Mouse (Mus musculus) megakaryocyte, adult 5-6 weeks (primary cell): ENCODE measurements around the gene Tmem240. TPM values are rescaled to one million over a fixed set of nuclear protein-coding genes. Genes with fewer than 3 reads are reported as not detected.
A peak's percentile ranks its signal among the peaks of the same experiment; 100 is the strongest.
"Not testable (repeated sequence)": the region's sequence is repeated elsewhere in the genome, so short reads cannot be mapped to it uniquely, and the experiment has no call there.

Source experiments
- ATAC-seq: 2 replicates; pipeline ENCODE4 v1.8.0; 2016; ENCODE audit warnings: mild to moderate bottlenecking, inconsistent platforms; ENCODE audit not compliant: poor library complexity, severe bottlenecking
- total RNA-seq, 2 experiments: library from RNA; stranded (forward) in 1 of 2; stranded (reverse) in 1 of 2; fragments of 153-499, 151-499 nt in 1 of 2; fragments of 221-1000, 200-1000 nt in 1 of 2; gene quantifications; 2 replicates each; pipeline versions ENCODE4 v1.2.3 to v1.2.4; 2015 to 2017

The Tmem240 gene
- total RNA-seq, 2 experiments from 2014 or later: 0.09 to 0.18 TPM

- ATAC-seq: peak; percentile 93
Measured at GRCm38 (mm10) chr4:155769880-155770512, 35.4 kb downstream of the Tmem240 start.

GRCm38 (mm10) chr4:155770626-155771025 is 36.0 kb downstream of the Tmem240 start:
- ATAC-seq: no peak

DNA sequence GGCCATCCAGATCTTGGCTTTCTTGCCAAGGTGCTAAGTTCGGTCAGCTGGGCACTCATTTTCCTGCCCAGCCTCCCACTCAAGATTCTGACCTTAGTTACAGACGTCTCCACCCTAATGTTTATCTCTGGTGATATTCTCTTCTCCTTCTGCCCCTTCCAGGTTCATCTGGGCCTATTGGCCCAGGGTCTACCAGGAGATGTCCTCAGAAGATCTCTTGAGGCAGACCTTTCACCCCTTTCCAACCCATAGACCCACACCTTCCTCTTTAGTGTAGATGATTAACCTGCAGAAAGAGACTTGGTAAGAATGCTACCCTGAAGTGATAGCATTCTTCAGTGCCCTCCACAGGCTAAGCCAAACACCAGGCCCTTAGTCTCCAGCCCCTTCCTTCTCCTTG is 37.1 kb downstream of the Tmem240 start:
- ATAC-seq: no peak

DNA sequence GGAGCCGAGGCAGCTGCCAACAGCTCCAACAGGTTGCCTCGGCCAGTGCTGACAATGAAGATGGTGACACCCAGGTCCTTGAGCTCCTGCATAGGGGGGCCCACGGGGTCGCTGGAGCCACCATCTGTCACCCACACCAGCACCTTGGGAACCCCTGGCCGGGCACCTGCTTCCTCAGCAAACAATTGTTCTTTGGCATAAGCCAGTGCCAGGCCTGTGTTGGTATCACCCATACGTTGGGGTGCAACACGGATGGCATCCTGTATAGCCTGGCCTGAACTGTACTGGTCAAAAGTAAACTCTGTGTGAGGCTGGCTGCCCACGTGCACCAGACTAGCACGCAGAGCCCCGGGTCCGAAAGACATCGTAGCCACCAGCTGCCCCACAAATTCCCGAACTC is 38.2 kb downstream of the Tmem240 start:
- no peak for ATAC-seq

- ATAC-seq: no peak
Measured at GRCm38 (mm10) chr4:155773335-155774078, 38.9 kb downstream of the Tmem240 start.

GRCm38 (mm10) chr4:155774280-155774754 is 39.7 kb downstream of the Tmem240 start, which contains the start of gene Vwa1:
Gene Vwa1 (minus strand): TSS chr4:155774698.
- ATAC-seq: peak; percentile 58

GRCm38 (mm10) chr4:155774971-155775740 is 40.6 kb downstream of the Tmem240 start:
- peak; percentile 51 for ATAC-seq

DNA sequence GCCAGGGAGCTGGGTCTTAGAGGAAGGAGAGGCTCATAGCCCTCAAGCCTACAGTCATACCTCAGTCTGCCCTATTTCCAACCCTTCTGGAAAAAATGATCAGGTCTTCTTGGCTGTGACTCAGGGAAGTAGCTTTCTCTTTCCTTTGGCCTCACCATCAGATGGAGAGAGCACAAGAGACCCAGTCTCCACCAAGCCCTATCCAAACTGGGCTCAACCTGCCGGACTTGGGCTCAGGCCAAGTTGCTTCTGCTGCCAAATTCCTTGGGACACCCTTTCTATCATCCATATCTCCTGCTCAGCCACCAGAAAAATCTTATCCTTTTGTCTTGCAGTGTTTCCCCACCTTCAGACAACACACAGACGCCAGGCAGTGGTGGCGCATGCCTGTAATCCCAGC is 41.3 kb downstream of the Tmem240 start:
- ATAC-seq: no peak

DNA sequence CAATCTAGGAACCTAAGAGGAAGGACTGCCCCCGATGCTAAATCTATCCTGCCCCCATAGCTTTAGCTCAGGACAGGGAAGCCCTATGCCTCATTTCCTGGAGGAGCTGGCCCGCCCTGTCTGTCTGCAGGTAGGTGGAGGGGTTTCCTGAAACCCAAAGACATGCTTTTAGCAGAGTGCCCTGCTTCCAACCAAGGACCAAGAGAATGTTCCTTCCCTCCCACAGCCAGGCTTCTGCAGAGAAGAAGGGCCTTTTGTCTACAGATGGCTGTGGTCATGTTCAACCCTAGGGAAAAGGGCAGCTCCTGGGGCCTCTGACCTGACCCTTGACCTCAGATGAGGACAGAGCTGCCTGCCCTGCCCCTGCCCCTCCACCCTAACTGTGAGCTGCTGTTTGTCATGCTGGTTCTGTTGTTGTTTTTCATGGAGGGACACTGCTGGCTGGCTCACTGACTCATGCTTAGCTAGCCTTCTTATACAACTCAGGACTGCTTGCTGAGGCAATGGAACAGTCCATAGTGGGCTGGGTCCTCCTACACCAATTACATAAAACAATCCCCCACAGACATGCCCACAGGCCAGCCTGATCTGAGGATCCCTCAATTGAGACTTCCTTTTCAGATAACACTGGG is 42.2 kb downstream of the Tmem240 start:
- no peak for ATAC-seq

DNA sequence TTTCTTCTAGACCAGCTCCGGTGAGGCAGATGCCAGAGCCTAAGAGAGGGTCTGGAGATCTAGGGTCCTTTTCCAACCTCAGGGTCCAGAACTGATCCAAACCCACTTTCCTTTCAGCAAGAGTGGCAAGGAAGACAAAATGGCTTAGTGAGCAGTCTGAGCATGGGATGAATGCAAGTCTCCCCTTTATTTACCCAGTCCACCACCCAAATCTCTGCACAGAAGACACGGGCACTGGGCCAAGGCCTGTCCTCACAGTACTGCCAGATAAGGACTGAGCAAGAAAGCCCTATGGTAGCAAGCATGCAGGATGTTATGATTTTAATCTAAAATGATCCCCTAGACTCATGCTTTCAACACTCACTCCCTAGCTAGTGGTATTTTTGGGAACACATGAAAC is 43.2 kb downstream of the Tmem240 start:
- no peak for ATAC-seq

DNA sequence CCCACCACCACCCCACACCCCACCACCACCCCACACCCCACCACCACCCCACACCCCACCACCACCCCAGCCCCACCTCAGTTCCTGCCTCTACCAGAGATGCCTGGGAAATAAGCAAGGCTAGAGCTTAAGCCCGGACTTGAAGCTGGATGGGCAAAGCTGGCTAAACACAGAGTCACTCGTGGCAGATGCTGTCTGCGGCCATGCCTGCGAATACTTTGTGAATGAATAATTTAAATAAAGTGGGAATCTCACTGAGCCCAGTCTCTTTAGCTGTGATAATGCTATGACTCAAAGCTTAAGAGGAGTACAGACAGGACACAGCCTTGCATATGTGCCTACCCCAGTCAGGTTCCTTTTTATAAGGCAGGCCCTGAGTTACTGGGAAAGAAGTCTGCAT is 44.9 kb downstream of the Tmem240 start:
- ATAC-seq: no peak

GRCm38 (mm10) chr4:155780895-155781294 is 46.3 kb downstream of the Tmem240 start:
- no peak for ATAC-seq

DNA sequence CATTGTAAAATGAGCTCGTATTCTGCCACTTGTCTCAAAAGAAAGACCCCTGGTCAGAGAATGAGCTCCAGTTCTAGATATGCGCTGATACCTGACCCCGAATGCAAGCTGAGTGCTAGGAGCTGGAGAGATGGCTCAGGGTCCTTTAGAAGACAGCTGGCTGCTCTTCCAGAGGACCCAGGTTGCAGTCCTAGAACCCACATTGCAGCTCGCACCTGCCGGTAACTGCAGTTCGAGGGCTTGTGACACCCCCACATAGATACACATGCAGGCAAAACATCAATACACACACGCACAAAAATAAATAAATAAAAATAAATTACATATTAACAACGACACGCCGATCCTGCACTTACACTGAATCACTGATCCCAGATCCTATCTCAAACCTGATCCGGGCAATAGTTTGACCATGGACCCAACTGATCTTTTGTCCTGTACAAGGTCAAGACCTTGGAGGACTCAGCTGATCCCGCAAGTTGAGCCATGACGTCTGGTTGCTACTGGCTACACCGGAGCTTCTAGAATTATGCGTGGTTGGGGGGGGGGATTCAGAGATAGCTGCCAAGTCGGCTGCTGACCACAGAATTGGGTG is 49.0 kb downstream of the Tmem240 start:
- ATAC-seq: no peak

DNA sequence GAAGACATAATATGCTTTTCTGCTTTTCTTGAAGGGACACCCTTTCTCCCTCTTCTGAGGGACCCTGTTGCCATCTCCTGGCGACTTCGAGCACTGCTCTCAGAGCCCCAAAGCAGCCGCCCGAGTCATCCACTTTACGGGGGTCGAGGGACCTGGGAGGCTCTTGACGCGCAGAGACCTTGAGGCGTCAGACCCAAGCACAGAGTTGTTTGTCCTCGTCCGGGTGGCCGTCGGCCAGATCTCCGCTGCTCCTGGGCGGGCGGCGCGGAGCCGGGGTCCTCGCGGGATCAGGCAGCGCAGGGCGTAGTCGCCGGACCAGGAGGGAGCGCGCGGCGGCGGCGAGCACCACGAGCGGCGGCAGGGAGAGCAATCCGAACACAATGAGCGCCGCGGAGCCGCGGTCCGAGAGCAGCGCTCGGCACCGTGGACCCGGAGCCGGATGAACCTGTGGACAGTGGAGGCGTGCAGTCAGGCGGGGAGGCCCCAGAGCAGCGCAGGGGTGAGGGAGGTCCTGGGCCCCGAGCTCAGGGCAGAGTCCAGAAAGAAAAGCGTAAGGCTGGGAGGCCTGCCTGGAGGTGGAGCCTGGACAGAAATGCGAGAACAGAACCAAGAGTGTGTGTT is 49.6 kb downstream of the Tmem240 start:
- ATAC-seq: peak; percentile 80

DNA sequence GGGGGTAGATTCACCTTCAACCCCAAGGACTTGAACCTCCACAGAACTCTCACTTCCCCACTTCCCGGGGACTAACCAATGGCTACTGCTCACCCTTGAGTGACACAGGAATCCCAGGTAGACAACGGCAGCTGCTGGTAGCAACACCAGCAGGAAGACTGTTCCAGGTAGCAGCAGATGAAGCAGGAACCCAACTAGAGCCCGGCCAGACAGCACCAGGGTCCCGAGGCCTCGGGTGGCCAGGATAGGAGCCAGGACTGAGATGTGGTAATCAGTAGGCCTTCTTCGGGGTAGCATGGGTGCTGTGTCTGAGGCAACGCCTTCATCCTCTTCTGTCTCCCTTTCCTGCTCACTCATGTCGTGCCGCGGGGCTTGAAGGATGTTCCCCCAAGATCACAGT is 50.6 kb downstream of the Tmem240 start:
- no peak for ATAC-seq

- ATAC-seq: no peak
Measured at GRCm38 (mm10) chr4:155785819-155786218, 51.2 kb downstream of the Tmem240 start, which contains the start of gene Tmem88b. Gene Tmem88b (minus strand): TSS chr4:155785874.

DNA sequence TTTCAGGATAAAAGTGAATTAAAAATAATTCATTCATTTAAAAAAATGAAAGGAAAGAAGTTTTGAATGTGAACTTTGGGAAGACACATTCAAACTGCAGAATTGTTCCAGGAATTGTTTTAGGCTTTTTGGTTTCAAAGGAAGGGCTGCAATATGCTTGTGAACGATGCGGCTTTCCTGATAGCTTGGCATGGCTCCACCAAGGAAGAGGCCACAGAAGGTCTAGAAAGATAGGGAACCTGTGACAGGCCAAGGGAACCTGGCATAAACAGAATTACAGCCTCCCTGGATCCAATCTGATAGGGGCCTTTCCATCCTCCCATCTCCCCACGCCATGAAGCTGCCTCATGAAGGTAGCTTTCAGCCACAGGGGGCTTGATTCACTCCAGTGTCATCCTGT is 53.7 kb downstream of the Tmem240 start:
- no peak for ATAC-seq

GRCm38 (mm10) chr4:155788833-155789232 is 54.2 kb downstream of the Tmem240 start:
- ATAC-seq: not testable (repeated sequence)

GRCm38 (mm10) chr4:155790021-155790489 is 55.5 kb downstream of the Tmem240 start, which contains the start of gene Ankrd65:
Gene Ankrd65 (plus strand): TSS chr4:155790439.
- ATAC-seq: no peak
